Mouse (Mus musculus): ENCODE measurements around the gene Elp4. TPM values are rescaled to one million over a fixed set of nuclear protein-coding genes. Genes with fewer than 3 reads are reported as not detected.

Elp4 gene
- total RNA-seq, 2 experiments from 2014 or later, result 17.7 to 20.1 TPM

DNA sequence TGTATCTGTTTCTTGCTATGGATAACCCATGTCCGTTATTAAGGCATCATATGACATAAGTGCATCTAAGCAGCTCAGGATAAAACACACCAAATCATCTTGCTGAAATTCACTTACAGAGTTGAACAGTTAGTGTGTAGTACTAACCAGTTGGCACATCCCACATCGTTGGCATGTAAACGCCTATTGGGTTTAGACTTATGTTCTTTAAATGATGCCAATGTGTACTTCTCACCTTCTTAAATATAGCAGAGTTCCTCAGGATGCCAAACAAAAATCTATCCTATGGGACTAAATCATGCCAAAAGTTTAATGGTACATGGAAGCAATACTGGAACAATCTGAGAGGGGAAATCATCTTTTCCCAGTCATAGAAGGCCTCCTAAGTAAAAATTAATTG lies 173.7 kb downstream of the Elp4 start:
- DNase-seq (ENCODE audit: low spot score in 2 of 2), result no peak

DNA sequence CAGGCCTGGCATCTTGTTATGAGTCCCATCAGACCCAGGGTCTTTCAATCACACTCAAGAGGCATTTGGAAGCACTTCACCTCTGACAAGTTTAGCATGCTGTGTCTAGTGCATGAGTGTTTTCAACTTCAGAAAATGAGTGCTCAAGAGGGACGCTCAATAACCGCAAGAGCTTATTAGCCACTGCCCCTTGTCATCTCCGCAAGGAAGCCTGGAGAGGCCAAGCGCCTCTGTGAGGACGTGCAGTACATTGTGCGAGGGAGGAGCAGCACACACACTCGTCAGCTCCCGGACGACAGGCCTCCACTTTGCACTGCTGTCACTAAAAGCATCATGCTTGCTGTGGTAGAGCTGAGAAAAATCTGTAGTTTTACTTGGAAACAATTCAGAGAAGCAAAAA lies 177.7 kb downstream of the Elp4 start:
- no peak for DNase-seq (ENCODE audit: low spot score in 2 of 2)

GRCm38 (mm10) chr2:105715409-105716115 lies 188.8 kb downstream of the Elp4 start:
- peak in 1 of 2 experiments; percentile 49 for DNase-seq (ENCODE audit: low spot score in 2 of 2)

DNA sequence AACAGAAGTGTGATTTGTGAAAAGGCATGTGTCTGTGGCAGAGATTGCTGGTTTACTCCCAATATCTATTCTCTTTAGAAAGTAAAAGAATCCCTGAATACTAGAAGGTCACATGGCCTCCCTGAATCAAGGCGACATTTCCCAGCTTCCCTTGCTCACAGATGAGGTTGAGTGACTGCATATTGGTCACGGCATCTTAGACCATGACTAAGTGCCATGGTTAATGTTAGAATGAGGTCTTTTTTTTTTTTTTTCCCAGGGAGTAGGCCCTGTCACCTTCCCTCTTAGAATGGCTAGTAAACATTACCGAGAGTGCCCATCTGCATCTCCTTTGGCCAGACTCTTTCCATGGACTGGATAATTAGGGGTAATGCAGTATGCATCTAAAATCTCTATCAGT lies 193.9 kb downstream of the Elp4 start:
- DNase-seq (ENCODE audit: low spot score in 2 of 2), result no peak

DNA sequence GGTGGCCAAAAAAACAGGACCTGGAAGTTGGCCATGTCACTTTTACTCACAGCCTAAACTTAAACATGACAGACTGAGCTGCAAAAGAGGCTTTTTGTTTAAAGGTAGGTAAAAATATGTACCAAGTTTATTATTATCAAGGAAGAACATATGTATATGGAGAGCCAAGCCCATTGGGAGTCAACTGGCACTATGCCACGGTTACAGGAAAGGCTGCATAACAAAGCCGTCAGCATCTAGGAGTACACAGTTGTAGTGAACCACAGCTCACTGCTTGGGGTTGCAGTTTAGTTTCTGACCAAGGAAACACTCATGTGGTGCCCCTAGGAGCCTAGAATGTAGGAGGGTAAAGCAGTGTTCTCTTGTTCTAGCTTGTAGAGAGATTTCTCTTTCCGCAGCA lies 195.2 kb downstream of the Elp4 start:
- DNase-seq (ENCODE audit: low spot score in 2 of 2), result no peak

DNA sequence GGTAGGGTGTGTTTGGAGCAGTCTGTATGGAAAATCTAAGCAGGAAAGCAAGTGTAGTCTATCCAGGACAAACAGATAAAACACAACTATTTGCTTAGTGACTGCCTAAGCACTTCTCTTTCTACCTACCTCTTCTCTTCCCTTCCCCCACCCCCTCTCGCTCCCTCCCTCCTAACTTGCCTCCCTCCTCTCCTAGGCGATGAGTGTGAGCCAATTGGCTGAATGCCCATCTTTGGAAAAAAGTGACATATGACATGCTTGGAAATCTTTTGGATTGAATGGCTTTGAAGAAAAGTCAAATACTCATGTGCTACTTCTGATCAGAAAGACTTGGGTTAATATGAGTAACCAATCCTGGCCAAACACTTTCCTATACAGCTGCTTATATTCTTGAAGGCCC lies 199.0 kb downstream of the Elp4 start:
- DNase-seq (ENCODE audit: low spot score in 2 of 2), result no peak

DNA sequence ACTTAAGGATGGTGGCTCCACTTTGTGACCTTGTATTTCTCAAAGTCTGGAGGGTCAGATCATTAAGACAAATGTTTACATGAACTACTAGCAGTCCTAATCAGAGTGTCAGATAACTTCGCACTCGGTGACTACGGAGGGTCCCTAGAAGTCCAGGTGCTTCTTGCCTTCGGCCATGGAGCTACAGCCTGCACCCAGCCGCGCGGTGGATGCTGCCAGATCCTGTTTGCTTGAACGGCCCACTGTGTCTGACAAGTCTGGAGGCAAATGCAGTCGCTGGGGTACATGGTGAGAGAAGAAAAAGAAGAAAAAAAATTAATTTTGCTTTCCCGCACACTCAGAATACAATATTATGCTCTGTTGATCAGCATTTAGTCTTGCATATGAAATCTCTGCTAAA lies 201.8 kb downstream of the Elp4 start:
- no peak for DNase-seq (ENCODE audit: low spot score in 2 of 2)

DNA sequence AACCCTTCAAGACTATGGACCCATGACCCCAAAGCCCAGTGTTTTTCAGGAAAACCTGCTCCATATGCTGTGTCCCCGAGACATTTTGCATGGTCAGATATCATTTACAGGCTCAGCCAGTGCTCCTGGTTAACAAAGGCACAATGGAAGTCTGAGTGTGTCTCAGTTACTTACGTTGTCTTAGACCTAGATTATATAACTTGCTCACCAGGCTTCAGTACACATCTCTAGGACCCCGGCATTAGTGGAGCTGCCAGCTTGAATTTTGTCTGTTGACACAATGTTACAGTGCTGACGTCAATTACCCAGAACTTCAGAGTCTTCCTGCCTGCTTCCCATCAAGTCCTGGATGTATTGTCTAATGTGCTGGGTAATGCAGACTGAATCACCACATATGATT lies 202.6 kb downstream of the Elp4 start:
- DNase-seq (ENCODE audit: low spot score in 2 of 2), result no peak

DNA sequence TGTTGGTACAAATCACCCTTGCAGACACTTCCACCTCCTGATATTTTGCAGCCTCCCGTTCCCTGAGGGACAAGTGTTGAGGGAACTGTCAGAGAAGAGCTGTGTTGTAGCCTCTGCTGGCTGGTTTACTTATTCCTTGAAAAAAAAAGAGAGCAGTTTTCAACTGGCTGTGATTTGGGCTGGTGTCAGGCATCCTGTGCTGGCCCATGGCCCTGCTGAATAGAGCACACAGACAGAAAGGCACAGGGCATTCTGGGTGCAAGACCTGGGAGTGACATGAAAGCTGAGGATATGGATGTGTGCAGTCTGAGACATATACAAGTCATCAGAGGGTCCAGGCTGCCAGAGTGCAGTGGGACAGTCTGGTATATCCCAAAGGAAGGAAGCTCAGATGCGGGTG lies 205.7 kb downstream of the Elp4 start:
- no peak for DNase-seq (ENCODE audit: low spot score in 2 of 2)

DNA sequence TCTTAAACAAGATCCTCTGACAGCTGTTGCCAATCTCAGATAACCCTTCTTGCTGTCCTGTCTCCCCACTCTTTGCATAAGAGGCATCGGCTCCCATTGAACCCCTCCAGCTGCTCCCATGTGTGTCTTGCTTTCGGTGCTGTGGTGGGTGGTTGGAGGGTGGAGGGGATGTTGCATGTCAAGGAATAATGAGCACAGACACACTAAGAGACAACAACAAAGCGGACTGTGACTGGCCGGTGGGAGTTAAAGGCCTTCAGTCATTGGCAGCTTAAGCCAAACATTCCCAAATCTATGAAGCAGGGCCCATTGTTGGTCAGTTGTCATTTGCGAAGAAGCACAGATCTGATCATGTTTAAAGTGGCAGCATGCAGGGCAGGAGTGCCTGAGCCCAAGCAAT lies 206.6 kb downstream of the Elp4 start:
- DNase-seq (ENCODE audit: low spot score in 2 of 2), result no peak

GRCm38 (mm10) chr2:105691296-105691695 lies 213.1 kb downstream of the Elp4 start:
- no peak for DNase-seq (ENCODE audit: low spot score in 2 of 2)

GRCm38 (mm10) chr2:105689771-105690639 lies 214.4 kb downstream of the Elp4 start:
- DNase-seq (ENCODE audit: low spot score in 2 of 2), result no peak

DNA sequence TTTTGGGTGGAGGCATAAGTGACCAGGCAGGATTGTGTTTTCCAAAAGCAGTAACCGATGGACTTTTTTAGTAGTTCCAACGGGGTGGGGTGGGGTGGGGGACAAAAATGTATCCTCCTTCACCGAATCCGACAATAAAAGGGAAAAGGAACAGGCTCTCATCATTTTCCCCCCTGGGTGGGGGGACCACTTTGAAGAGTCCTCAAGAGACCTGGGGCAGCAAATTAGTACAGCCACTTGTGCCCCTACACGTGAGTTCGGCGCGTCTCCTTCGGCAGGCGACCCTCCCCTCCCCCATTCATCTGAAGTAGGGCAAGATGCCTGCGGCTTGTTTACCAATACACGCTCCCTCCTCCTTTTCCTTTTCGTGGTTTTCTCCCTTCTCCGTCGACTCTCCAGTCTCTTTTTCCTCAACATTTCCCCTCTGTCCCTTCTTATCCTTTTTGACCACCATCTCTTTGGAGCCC lies 215.0 kb downstream of the Elp4 start:
- no peak for DNase-seq (ENCODE audit: low spot score in 2 of 2)

GRCm38 (mm10) chr2:105688436-105689303 lies 215.7 kb downstream of the Elp4 start:
- no peak for DNase-seq (ENCODE audit: low spot score in 2 of 2)

- no peak for DNase-seq (ENCODE audit: low spot score in 2 of 2)
Measured at GRCm38 (mm10) chr2:105688011-105688410, 216.4 kb downstream of the Elp4 start.

- DNase-seq (ENCODE audit: low spot score in 2 of 2), result no peak
Measured at GRCm38 (mm10) chr2:105687317-105687991, 216.9 kb downstream of the Elp4 start.

GRCm38 (mm10) chr2:105686363-105687316 lies 217.7 kb downstream of the Elp4 start:
- DNase-seq (ENCODE audit: low spot score in 2 of 2), result no peak

- no peak for DNase-seq (ENCODE audit: low spot score in 2 of 2)
Measured at GRCm38 (mm10) chr2:105685651-105686050, 218.7 kb downstream of the Elp4 start.

DNA sequence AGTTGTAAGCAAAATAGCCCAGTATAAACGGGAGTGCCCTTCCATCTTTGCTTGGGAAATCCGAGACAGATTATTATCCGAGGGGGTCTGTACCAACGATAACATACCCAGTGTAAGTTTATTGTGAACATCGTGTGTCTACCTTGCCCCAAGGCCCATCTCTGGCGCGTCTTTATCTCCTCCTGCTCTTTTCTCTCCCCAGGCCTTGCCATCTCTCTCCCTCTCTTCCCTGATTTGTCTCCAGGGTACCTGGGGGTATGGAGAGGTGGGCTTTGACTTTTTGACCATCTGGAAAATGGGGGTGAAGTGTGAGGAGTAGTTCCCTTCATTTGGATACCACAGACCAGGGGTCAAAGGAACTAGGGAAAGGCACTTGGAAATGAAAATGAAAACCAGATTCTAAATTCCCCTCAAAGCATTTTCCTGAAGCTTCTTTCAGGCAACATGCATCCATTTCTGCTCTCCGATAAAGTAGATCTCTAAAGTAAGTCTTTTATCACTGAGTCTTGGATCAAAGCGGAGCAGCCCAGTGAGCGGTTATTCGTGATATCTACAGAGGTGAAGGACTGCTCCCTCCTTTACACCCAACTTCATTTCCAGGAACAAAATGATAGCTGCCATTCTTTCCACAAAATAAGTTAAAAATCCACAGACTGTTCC lies 219.2 kb downstream of the Elp4 start:
- DNase-seq (ENCODE audit: low spot score in 2 of 2), result no peak
